11 mouse cellular contexts compared by ENCODE assay signal in the genomic region with DNA sequence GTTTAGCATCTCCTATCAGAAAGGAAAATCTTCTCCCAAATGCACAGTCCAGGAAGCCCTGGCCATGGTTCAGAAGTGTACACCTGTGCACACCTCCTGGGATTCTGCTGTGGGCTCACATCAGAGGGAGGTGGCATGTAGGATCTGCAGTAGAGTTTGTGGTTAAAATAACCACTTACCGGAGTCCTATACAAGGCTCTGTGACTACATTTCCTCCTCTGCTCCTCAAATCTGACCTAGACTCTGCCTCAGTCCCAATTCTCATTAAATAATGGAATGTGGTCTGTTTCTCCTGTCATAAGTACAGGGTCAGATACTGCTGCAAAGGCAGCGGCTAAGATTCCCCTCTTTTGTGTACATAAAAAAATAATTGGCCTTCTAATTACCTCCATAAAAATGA. TPM values are rescaled to one million over a fixed set of nuclear protein-coding genes. Genes with fewer than 3 reads are reported as not detected.
DNase-seq lines count a peak whose midpoint lies in the region; ATAC-seq and TF ChIP-seq lines count a peak whose summit lies in the region.
"Had no signal": no experiment of that assay in that cellular context is flagged by ENCODE, and none has a peak within 500 bp of the region (broad histone marks: within the 10 kb centered on the region; RNA-seq: fewer than 3 reads in every experiment).

No protein-coding gene starts in this region.

- H3K4me2 ChIP-seq in kidney, postnatal 0 days (ENCODE audit: low read length) = peak overlapping the region; percentile 46; the same call in 1 of the 2 replicates
- H3K4me2 ChIP-seq in forebrain, embryonic 13.5 days = peak overlapping the region; percentile 54
- peak overlapping the region; percentile 56 for H3K4me2 ChIP-seq in hindbrain, embryonic 15.5 days
- peak overlapping the region; percentile 48 for H3K4me2 ChIP-seq in midbrain, postnatal 0 days (ENCODE audit: low read depth, low read length, poor library complexity, severe bottlenecking)

- H3K9me3 ChIP-seq in kidney, postnatal 0 days (replicated peaks; ENCODE audit: low read length) = no peaks in the 10 kb centered on the region
- H3K9me3 ChIP-seq in forebrain, embryonic 13.5 days (replicated peaks) = no peaks in the 10 kb centered on the region
- H3K9me3 ChIP-seq in hindbrain, embryonic 15.5 days = no peaks in the 10 kb centered on the region
- H3K9me3 ChIP-seq in midbrain, postnatal 0 days (ENCODE audit: low read length) = no peaks in the 10 kb centered on the region

- no peak overlapping the region for H3K9ac ChIP-seq in kidney, postnatal 0 days (ENCODE audit: low read depth, low read length)
- H3K9ac ChIP-seq in forebrain, embryonic 13.5 days = no peak overlapping the region
- no peak overlapping the region for H3K9ac ChIP-seq in hindbrain, embryonic 15.5 days
- no peak overlapping the region for H3K9ac ChIP-seq in midbrain, postnatal 0 days (replicated peaks; ENCODE audit: low read length, poor library complexity, severe bottlenecking)

- no peak overlapping the region for H3K27ac ChIP-seq in kidney, postnatal 0 days
- no peak overlapping the region for H3K27ac ChIP-seq in forebrain, embryonic 13.5 days
- H3K27ac ChIP-seq in hindbrain, embryonic 15.5 days (replicated peaks) = no peak overlapping the region
- no peak overlapping the region for H3K27ac ChIP-seq in midbrain, postnatal 0 days (ENCODE audit: low read depth, low read length)
- H3K27ac ChIP-seq in cerebellum, adult 2 months (ENCODE audit: insufficient read depth, low read length) = no peak overlapping the region

- DNase-seq in kidney, postnatal 0 days (ENCODE audit: low spot score) = no peak
- no peak for DNase-seq in kidney, postnatal 4 days
- DNase-seq in midbrain, postnatal 0 days (ENCODE audit: low spot score) = no peak
- DNase-seq in left cerebral cortex, adult 9 months (ENCODE audit: low spot score in 2 of 2) = no peak
- no peak for DNase-seq in cerebellum, adult 2 months

- no peaks in the 10 kb centered on the region for H3K36me3 ChIP-seq in kidney, postnatal 0 days (ENCODE audit: insufficient read depth, low read length)
- H3K36me3 ChIP-seq in forebrain, embryonic 13.5 days (ENCODE audit: poor library complexity, severe bottlenecking) = no peaks in the 10 kb centered on the region
- no peaks in the 10 kb centered on the region for H3K36me3 ChIP-seq in hindbrain, embryonic 15.5 days
- H3K36me3 ChIP-seq in midbrain, postnatal 0 days (ENCODE audit: insufficient read depth, low read length) = no peaks in the 10 kb centered on the region

- no peak overlapping the region for H3K4me3 ChIP-seq in kidney, postnatal 0 days (replicated peaks; ENCODE audit: low read depth, low read length)
- H3K4me3 ChIP-seq in forebrain, embryonic 13.5 days = peak overlapping the region; percentile 10; the same call in 1 of the 2 replicates
- H3K4me3 ChIP-seq in hindbrain, embryonic 15.5 days = no peak overlapping the region
- peak overlapping the region; percentile 22; the same call in 1 of the 2 replicates for H3K4me3 ChIP-seq in midbrain, postnatal 0 days (ENCODE audit: low read depth, low read length)
- no peak overlapping the region for H3K4me3 ChIP-seq in cerebellum, adult 2 months (replicated peaks; ENCODE audit: insufficient read depth, low read depth, low read length)

- no peak for ATAC-seq in kidney, postnatal 0 days (replicated peaks; ENCODE audit: low FRiP score, low read depth)
- ATAC-seq in forebrain, embryonic 13.5 days = peak; percentile 57
- ATAC-seq in hindbrain, embryonic 15.5 days (ENCODE audit: low FRiP score, low read depth) = 0 out of 2 replicates have a peak, but pooled peaks have one; percentile 48
- no peak for ATAC-seq in midbrain, postnatal 0 days (ENCODE audit: low FRiP score)

- no peak for TF ChIP-seq CTCF in kidney, postnatal 0 days (IDR thresholded peaks at IDR 0.05; ENCODE audit: low read depth)
- TF ChIP-seq CTCF in midbrain, postnatal 0 days (IDR thresholded peaks at IDR 0.05) = no peak
- TF ChIP-seq CTCF in cerebellum, adult 2 months (IDR thresholded peaks at IDR 0.05; ENCODE audit: borderline replicate concordance, insufficient read depth, low read depth, low read length) = no peak

- no peak for TF ChIP-seq POLR2A in cerebellum, adult 2 months (IDR thresholded peaks at IDR 0.05; ENCODE audit: borderline replicate concordance, insufficient read depth, low read length)

- no peaks in the 10 kb centered on the region for H3K4me1 ChIP-seq in kidney, postnatal 0 days (replicated peaks; ENCODE audit: insufficient read depth, low read length)
- H3K4me1 ChIP-seq in forebrain, embryonic 13.5 days = peaks cover 13% of the 10 kb centered on the region; the same call in 1 of the 2 replicates
- H3K4me1 ChIP-seq in hindbrain, embryonic 15.5 days (replicated peaks) = peaks cover 12% of the 10 kb centered on the region; the same call in 1 of the 2 replicates
- no peaks in the 10 kb centered on the region for H3K4me1 ChIP-seq in midbrain, postnatal 0 days (ENCODE audit: insufficient read depth, low read length)
- peaks cover 13% of the 10 kb centered on the region; the same call in 1 of the 2 replicates for H3K4me1 ChIP-seq in cerebellum, adult 2 months (ENCODE audit: control insufficient read depth, insufficient read depth, low read length)

- 42% methylated on average over 2 of the region's 2 CpGs for WGBS in kidney, postnatal 0 days
- 23% methylated on average over 2 of the region's 2 CpGs for WGBS in forebrain, embryonic 13.5 days
- 20% methylated on average over 2 of the region's 2 CpGs for WGBS in hindbrain, embryonic 15.5 days
- 33% methylated on average over 2 of the region's 2 CpGs for WGBS in midbrain, postnatal 0 days
- WGBS in cerebellum, adult 2 months = 69% methylated on average over 2 of the region's 2 CpGs

- H3K27me3 ChIP-seq in kidney, postnatal 0 days (ENCODE audit: insufficient read depth, low read length) = no peaks in the 10 kb centered on the region; the same call in 1 of the 2 replicates
- peaks cover 66% of the 10 kb centered on the region for H3K27me3 ChIP-seq in forebrain, embryonic 13.5 days
- peaks cover 42% of the 10 kb centered on the region for H3K27me3 ChIP-seq in hindbrain, embryonic 15.5 days
- H3K27me3 ChIP-seq in midbrain, postnatal 0 days (ENCODE audit: insufficient read depth, low read length) = 0 out of 2 replicates have a peak, but pooled peaks cover 3% of the 10 kb centered on the region
- H3K27me3 ChIP-seq in cerebellum, adult 2 months (ENCODE audit: control insufficient read depth, insufficient read depth, low read length) = no peaks in the 10 kb centered on the region

RNA-seq across cellular contexts. Expression of a gene that starts 23.9 kb away (rescaled TPM):
- polyA plus RNA-seq in kidney, postnatal 0 days (2015; fragmentation: Nextera tagmentation; extraction: Ambion mirVana) = 11.2 and 18.9 TPM in 2 replicates
- 0.37 and 0.74 TPM in 2 replicates for polyA plus RNA-seq in forebrain, embryonic 13.5 days (2015; fragmentation: Nextera tagmentation; extraction: Ambion mirVana)
- polyA plus RNA-seq in hindbrain, embryonic 15.5 days (2015; fragmentation: Nextera tagmentation; extraction: Ambion mirVana) = 0.96 and 1.0 TPM in 2 replicates
- total RNA-seq in midbrain, postnatal 0 days (2014; rRNA removed) = 0.24 and 1.3 TPM in 2 replicates
- polyA plus RNA-seq in midbrain, postnatal 0 days (2015; fragmentation: Nextera tagmentation; extraction: Ambion mirVana) = 0.17 and 0.39 TPM in 2 replicates
- polyA plus RNA-seq in cerebellum, adult 2 months (2012; rRNA removed) = 0.06 and 0.07 TPM in 2 replicates
- total RNA-seq: granulocyte monocyte progenitor cell, adult 5-6 weeks had no signal
- polyA plus RNA-seq: activated CD4-positive, CD25-positive, alpha-beta regulatory T cell, adult 4 months; liver, embryonic 16.5 days had no signal

RNA-seq across cellular contexts. Expression of a gene that starts 50.8 kb away (rescaled TPM):
- polyA plus RNA-seq in kidney, postnatal 0 days (2015; fragmentation: Nextera tagmentation; extraction: Ambion mirVana) = not detected in 2 replicates
- 18.2 and 22.4 TPM in 2 replicates for polyA plus RNA-seq in forebrain, embryonic 13.5 days (2015; fragmentation: Nextera tagmentation; extraction: Ambion mirVana)
- polyA plus RNA-seq in hindbrain, embryonic 15.5 days (2015; fragmentation: Nextera tagmentation; extraction: Ambion mirVana) = 1.2 and 1.4 TPM in 2 replicates
- total RNA-seq in midbrain, postnatal 0 days (2014; rRNA removed) = 11.2 and 12.8 TPM in 2 replicates
- polyA plus RNA-seq in midbrain, postnatal 0 days (2015; fragmentation: Nextera tagmentation; extraction: Ambion mirVana) = 23.3 and 28.0 TPM in 2 replicates
- 1.3 and 1.8 TPM in 2 replicates for polyA plus RNA-seq in cerebellum, adult 2 months (2012; rRNA removed)
- total RNA-seq: ES-E14; granulocyte monocyte progenitor cell, adult 5-6 weeks had no signal
- polyA plus RNA-seq: activated CD4-positive, CD25-positive, alpha-beta regulatory T cell, adult 4 months; liver, embryonic 16.5 days had no signal

Comparison
In these comparisons a context has a peak if more than half of its experiments do, and no peak if none do; other contexts are left out.
1. ATAC-seq: peak in forebrain, embryonic 13.5 days (single experiment) and hindbrain, embryonic 15.5 days (single experiment); none in kidney, postnatal 0 days (single experiment) and midbrain, postnatal 0 days (single experiment).
2. H3K4me3 ChIP-seq: peak in forebrain, embryonic 13.5 days (single experiment) and midbrain, postnatal 0 days (single experiment); none in kidney, postnatal 0 days (single experiment), hindbrain, embryonic 15.5 days (single experiment) and cerebellum, adult 2 months (single experiment).
3. Peak in every context shown above with its lines, with median percentiles within 50 percentile points of each other: H3K4me2 ChIP-seq.